Mouse (Mus musculus) spleen, adult 2 months (tissue): ENCODE results near the gene Frmpd2.

Experiments used
- CTCF ChIP-seq: fragments of 200-500 bp; IDR thresholded peaks from 2 replicates; pipeline ENCODE4 v1.5.1; 2011; ENCODE audit warnings: mild to moderate bottlenecking, inconsistent platforms; ENCODE audit not compliant: insufficient read depth, insufficient read length, insufficient replicate concordance; ENCODE audit errors: extremely low read depth
- POLR2A ChIP-seq: fragments of 200-500 bp; IDR thresholded peaks from 2 replicates; pipeline ENCODE4 v1.6.1; 2011; ENCODE audit warnings: low read depth, low read length, inconsistent platforms

GRCm38 (mm10) chr14:33498849-33499248 lies 27.4 kb downstream of the Frmpd2 start:
- no peak for TF ChIP-seq CTCF
- TF ChIP-seq POLR2A, result no peak
